Mouse (Mus musculus) liver, embryonic 14.5 days (tissue): ENCODE measurements around the gene Il17rd. TPM values are rescaled to one million over a fixed set of nuclear protein-coding genes. Genes with fewer than 3 reads are reported as not detected.

Experiments
- ATAC-seq: fragments of 200-750 bp; cut with Nextera tagmentation; 2 replicates; pipeline ENCODE4 v1.8.0; 2017; ENCODE audit warnings: moderate number of reproducible peaks, mild to moderate bottlenecking, moderate library complexity; ENCODE audit not compliant: insufficient read depth
- DNase-seq, 3 experiments: peaks; one replicate each; pipeline ENCODE4 v3.0.0-alpha.2; 2012 to 2013; ENCODE audit warnings: low read depth in 3 of 3, low spot score in 3 of 3
- H3K27ac ChIP-seq: fragments of 300-500 bp; sonication (generic); 2 replicates; pipeline ENCODE4 v1.5.1; 2014; ENCODE audit warnings: moderate library complexity, mild to moderate bottlenecking, control low read depth, inconsistent platforms
- H3K27me3 ChIP-seq: fragments of 300-500 bp; sonication (generic); 2 replicates; pipeline ENCODE4 v1.6.1; 2014; ENCODE audit warnings: mild to moderate bottlenecking, low read length, moderate library complexity; ENCODE audit not compliant: control insufficient read depth, insufficient read depth
- H3K36me3 ChIP-seq: fragments of 300-500 bp; sonication (generic); replicated peaks from 2 replicates; pipeline ENCODE4 v1.6.1; 2014; ENCODE audit warnings: low read depth; ENCODE audit not compliant: control insufficient read depth, insufficient read depth
- H3K4me1 ChIP-seq, 2 experiments: fragments of 200-500 bp in 1 of 2; fragments of 300-500 bp in 1 of 2; sonication (generic) in 1 of 2; replicated peaks; 2 replicates each; pipeline ENCODE4 v1.6.1; 2012 to 2014; ENCODE audit warnings: antibody characterized with exemption in 1 of 2, inconsistent platforms in 1 of 2, low read length in 1 of 2; ENCODE audit not compliant: control insufficient read depth in 2 of 2, insufficient read depth in 2 of 2
- H3K4me2 ChIP-seq: fragments of 300-500 bp; sonication (generic); 2 replicates; pipeline ENCODE4 v1.6.1; 2014; ENCODE audit warnings: low read depth, mild to moderate bottlenecking, control low read depth, moderate library complexity
- H3K4me3 ChIP-seq, 2 experiments: fragments of 200-500 bp in 1 of 2; fragments of 300-500 bp in 1 of 2; sonication (generic) in 1 of 2; 2 replicates each; pipeline ENCODE4 v1.5.1; 2012 to 2014; ENCODE audit warnings: low read depth in 2 of 2, low read length in 2 of 2, mild to moderate bottlenecking in 2 of 2, control low read depth in 1 of 2, inconsistent platforms in 1 of 2, moderate library complexity in 1 of 2; ENCODE audit not compliant: insufficient read depth in 1 of 2
- H3K9ac ChIP-seq: fragments of 300-500 bp; sonication (generic); replicated peaks from 2 replicates; pipeline ENCODE4 v1.6.1; 2014; ENCODE audit warnings: mild to moderate bottlenecking, control low read depth, moderate library complexity
- H3K9me3 ChIP-seq: fragments of 300-500 bp; sonication (generic); 2 replicates; pipeline ENCODE4 v1.6.1; 2016; ENCODE audit warnings: low read length, mixed read lengths; ENCODE audit not compliant: control insufficient read depth
- CTCF ChIP-seq: IDR thresholded peaks from 2 replicates; pipeline ENCODE4 v1.5.1; 2016; ENCODE audit warnings: antibody characterized with exemption, low read depth, control low read depth
- EP300 ChIP-seq: IDR thresholded peaks from 2 replicates; pipeline ENCODE4 v1.6.1; 2016; ENCODE audit warnings: antibody characterized with exemption, low read depth
- WGBS: fragments of 180-500 bp; shearing (Covaris S2); extraction: QIAGEN DNeasy Blood & Tissue Kit; methylation state at CpG from one replicate; pipeline ENCODE4 v1.1.7; 2014; ENCODE audit not compliant: insufficient replicate concordance; 5-methylcytosine and 5-hydroxymethylcytosine counted together
- polyA plus RNA-seq, 2 experiments: library from polyadenylated mRNA; depleted of rRNA in 1 of 2; stranded (reverse) in 1 of 2; unstranded in 1 of 2; fragments of >200 nt; fragmentation: Nextera tagmentation in 1 of 2; extraction: Ambion mirVana in 1 of 2; gene quantifications; 2 replicates each; pipeline versions ENCODE4 v1.2.1 to v1.2.3; 2012 to 2014

The Il17rd gene
- polyA plus RNA-seq, 2 experiments: 0.03 to 0.09 TPM

DNA sequence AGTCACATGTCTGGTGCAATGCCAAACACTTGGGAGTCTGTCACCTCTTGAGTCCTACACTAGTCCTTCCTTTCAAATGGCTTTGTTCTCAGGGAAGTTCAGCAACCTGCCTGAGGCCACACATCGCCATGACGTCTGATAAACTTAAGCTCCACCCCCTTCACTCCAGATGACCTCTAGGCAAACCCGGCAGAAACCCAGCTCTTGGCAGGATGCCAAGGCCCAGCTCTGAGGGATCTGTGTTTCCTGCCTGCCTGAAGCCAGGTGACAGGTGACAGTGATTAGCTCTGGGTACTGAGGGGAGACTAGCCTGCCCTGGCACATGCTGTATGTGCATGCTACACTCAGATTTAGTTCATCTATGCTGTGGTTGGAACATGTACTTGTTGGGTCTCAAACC is 33.2 kb downstream of the Il17rd start:
- Histone ChIP-seq H3K9me3 (no peaks in the 10 kb centered on the region), H3K4me3 (no peak overlapping the region), H3K27me3 (peaks cover under 1% of the 10 kb centered on the region; the same call in 1 of the 2 replicates), H3K27ac (no peak overlapping the region), H3K36me3 (no peaks in the 10 kb centered on the region), H3K4me1 (peaks cover 0 to 4% of the 10 kb centered on the region in 2 experiments; a peak in 2 of 4 replicates), H3K9ac (no peak overlapping the region), H3K4me2 (no peak overlapping the region)
- WGBS: 6% methylated on average over 3 of the region's 3 CpGs
- DNase-seq (peak; percentile 5 to 14 (median 10)), ATAC-seq (no peak)
- TF ChIP-seq CTCF: no peak
- TF ChIP-seq EP300: no peak

DNA sequence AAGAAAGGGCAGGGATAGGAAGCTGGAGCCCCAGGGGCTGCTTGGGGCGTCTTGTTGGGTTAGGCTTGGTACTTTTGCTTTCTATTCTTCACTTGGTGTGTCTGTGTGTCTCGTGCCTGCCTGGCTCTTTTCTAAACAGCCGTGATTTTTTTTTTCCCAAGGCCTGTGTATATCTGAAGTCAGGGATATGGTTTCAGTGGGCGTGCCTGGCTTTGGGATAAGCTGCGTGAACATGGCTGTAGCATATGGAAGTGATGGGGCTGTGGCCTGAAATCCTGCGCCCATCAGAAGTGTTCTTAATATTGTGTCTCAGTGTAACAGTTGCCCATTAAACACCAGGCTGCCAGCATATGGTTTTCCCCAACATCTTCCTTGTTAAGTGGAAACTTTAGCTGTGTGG is 36.3 kb downstream of the Il17rd start:
- H3K4me1 ChIP-seq: peaks cover 0 to 4% of the 10 kb centered on the region in 2 experiments; a peak in 2 of 4 replicates
- no peak for ATAC-seq
- TF ChIP-seq EP300: no peak
- TF ChIP-seq CTCF: no peak
- H3K27me3 ChIP-seq: no peaks in the 10 kb centered on the region
- no peak overlapping the region for H3K9ac ChIP-seq
- DNase-seq: no peak
- no peaks in the 10 kb centered on the region for H3K36me3 ChIP-seq
- H3K4me3 ChIP-seq: no peak overlapping the region
- no peak overlapping the region for H3K27ac ChIP-seq
- H3K9me3 ChIP-seq: no peaks in the 10 kb centered on the region
- no peak overlapping the region for H3K4me2 ChIP-seq
- 47% methylated on average over 6 of the region's 6 CpGs for WGBS

DNA sequence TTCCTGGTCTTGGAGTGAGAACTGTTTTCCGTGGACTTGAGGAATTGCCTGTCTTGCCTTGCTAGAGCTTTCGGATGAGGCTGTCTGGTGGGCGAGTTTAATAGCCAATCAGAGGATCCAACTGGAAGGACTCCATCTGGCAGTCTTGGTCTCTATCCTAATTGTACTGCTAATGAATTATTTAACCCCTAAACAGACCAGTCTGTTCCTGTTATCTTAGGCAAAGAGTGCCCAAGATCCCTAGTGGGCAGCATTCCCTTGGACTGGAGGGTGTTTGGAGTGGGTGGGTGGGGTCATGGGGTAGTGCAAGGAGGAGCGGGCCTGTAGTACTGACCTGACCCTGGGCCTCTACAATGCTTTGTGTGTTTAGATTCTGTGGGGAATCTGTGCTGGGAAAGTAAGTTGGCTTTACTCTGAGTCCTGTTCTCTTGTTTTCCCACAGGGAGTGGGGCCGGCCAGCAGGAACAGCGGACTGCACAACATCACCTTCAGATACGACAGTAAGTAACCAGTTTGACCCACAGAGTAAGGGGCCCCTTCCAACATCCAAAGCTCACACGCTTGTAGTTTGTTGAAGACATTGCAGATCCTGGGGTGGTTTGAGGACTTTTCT is 37.3 kb downstream of the Il17rd start:
- Histone ChIP-seq H3K9ac (no peak overlapping the region), H3K36me3 (no peaks in the 10 kb centered on the region), H3K4me1 (peaks cover 0 to 4% of the 10 kb centered on the region in 2 experiments; a peak in 2 of 4 replicates), H3K9me3 (no peaks in the 10 kb centered on the region), H3K27ac (no peak overlapping the region), H3K4me2 (no peak overlapping the region), H3K27me3 (no peaks in the 10 kb centered on the region), H3K4me3 (no peak overlapping the region)
- TF ChIP-seq EP300: no peak
- no peak for TF ChIP-seq CTCF
- no peak for ATAC-seq
- 71% methylated on average over 8 of the region's 8 CpGs for WGBS
- no peak for DNase-seq

DNA sequence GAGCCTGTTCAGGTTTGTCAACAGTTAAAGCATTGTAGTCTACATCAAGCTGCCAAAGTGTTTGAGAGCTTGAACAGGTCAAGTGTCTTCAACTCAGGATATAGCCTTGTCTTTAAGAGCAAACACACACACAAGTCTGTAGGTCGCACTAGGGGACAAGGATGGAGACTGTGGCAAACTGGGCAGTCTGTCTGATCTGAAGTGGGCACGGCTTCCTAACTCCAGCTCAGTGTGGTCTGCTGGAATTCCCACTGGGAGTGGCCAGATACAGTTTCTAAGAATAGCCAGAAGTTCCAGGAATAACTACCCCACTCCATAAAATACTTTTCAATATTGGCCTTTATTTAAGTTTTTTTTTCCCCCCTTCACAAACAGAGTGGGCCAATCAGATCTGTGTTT is 37.8 kb downstream of the Il17rd start:
- WGBS: 58% methylated on average over 2 of the region's 2 CpGs
- H3K4me2 ChIP-seq: no peak overlapping the region
- no peak for ATAC-seq
- no peak for DNase-seq
- no peaks in the 10 kb centered on the region for H3K9me3 ChIP-seq
- TF ChIP-seq CTCF: no peak
- TF ChIP-seq EP300: no peak
- no peak overlapping the region for H3K9ac ChIP-seq
- H3K36me3 ChIP-seq: no peaks in the 10 kb centered on the region
- no peak overlapping the region for H3K27ac ChIP-seq
- H3K27me3 ChIP-seq: no peaks in the 10 kb centered on the region
- peaks cover 0 to 4% of the 10 kb centered on the region in 2 experiments; a peak in 2 of 4 replicates for H3K4me1 ChIP-seq
- H3K4me3 ChIP-seq: no peak overlapping the region

- Histone ChIP-seq H3K4me1 (no peaks in the 10 kb centered on the region), H3K9ac (no peak overlapping the region), H3K36me3 (no peaks in the 10 kb centered on the region), H3K27me3 (no peaks in the 10 kb centered on the region), H3K27ac (no peak overlapping the region), H3K9me3 (no peaks in the 10 kb centered on the region), H3K4me3 (no peak overlapping the region), H3K4me2 (no peak overlapping the region)
- ATAC-seq (no peak), DNase-seq (no peak)
- WGBS: 64% methylated on average over 5 of the region's 5 CpGs
- TF ChIP-seq EP300 (no peak), CTCF (no peak)
Measured at GRCm38 (mm10) chr14:27081536-27082275, 43.0 kb downstream of the Il17rd start.
